Mouse (Mus musculus): Measurements from ENCODE around the gene Cdh6. TPM values are rescaled to one million over a fixed set of nuclear protein-coding genes. Genes with fewer than 3 reads are reported as not detected.

The Cdh6 gene
- polyA plus RNA-seq, 1 experiment from 2014 or later, result 33.8 TPM

DNA sequence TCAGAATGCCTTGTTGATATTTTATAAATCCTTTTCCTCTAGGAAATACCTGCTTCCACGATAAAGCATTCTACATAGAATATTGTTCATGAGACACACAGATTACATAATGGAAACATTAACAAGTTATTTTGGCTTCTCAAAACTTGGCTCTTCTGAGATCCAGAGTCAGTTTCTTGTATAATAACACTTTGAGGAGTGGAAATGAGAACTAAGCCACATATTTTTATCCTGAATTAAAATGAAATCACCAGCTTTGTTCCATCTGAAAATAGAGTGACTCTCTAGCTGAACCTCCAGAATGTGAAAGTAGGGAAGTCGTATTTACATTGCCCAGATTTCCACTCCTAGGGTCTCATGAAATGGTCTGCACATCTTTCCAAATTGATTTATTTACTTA lies 142.8 kb downstream of the Cdh6 start:
- no peak overlapping the region for H3K27ac ChIP-seq (ENCODE audit: low read length)
- H3K4me2 ChIP-seq (replicated peaks; ENCODE audit: low read depth, low read length), result no peak overlapping the region
- H3K9me3 ChIP-seq (ENCODE audit: low read length), result no peaks in the 10 kb centered on the region
- 0 out of 2 replicates have a peak, but pooled peaks cover 6% of the 10 kb centered on the region for H3K4me1 ChIP-seq (ENCODE audit: insufficient read depth, low read length)
- no peaks in the 10 kb centered on the region for H3K27me3 ChIP-seq (ENCODE audit: insufficient read depth, low read length)
- WGBS, result 87% methylated on average over 2 of the region's 2 CpGs
- no peak for ATAC-seq (ENCODE audit: low FRiP score, low TSS enrichment)
- no peak overlapping the region for H3K9ac ChIP-seq (replicated peaks; ENCODE audit: low read length)
- no peaks in the 10 kb centered on the region for H3K36me3 ChIP-seq (ENCODE audit: insufficient read depth, low read length)
- no peak overlapping the region for H3K4me3 ChIP-seq (ENCODE audit: low read length)

DNA sequence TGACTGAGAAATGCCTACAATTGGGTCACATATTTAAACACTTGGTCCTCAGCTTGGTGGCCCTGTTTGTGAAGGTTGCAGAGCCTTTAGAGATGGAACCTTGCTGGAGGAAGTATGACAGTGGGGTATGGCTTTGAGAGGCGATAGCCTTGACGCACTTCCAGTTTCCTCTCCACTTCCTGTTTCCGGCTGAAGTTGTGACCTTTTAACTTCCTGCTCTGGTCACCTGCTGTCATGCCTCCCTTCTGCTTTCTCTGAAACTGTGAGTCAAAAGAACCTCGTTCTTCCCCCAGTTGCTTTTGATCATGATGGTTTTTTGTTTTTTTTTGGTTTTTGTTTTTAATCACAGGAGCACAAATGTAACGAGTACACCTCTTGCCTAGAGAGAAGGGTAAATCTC lies 146.0 kb downstream of the Cdh6 start:
- Histone ChIP-seq H3K9ac (replicated peaks; ENCODE audit: low read length) (no peak overlapping the region), H3K9me3 (ENCODE audit: low read length) (no peaks in the 10 kb centered on the region), H3K4me3 (ENCODE audit: low read length) (no peak overlapping the region), H3K4me1 (ENCODE audit: insufficient read depth, low read length) (0 out of 2 replicates have a peak, but pooled peaks cover 6% of the 10 kb centered on the region), H3K36me3 (ENCODE audit: insufficient read depth, low read length) (no peaks in the 10 kb centered on the region), H3K27me3 (ENCODE audit: insufficient read depth, low read length) (no peaks in the 10 kb centered on the region), H3K4me2 (replicated peaks; ENCODE audit: low read depth, low read length) (no peak overlapping the region), H3K27ac (ENCODE audit: low read length) (no peak overlapping the region)
- WGBS, result 41% methylated on average over 5 of the region's 5 CpGs
- no peak for ATAC-seq (ENCODE audit: low FRiP score, low TSS enrichment)

DNA sequence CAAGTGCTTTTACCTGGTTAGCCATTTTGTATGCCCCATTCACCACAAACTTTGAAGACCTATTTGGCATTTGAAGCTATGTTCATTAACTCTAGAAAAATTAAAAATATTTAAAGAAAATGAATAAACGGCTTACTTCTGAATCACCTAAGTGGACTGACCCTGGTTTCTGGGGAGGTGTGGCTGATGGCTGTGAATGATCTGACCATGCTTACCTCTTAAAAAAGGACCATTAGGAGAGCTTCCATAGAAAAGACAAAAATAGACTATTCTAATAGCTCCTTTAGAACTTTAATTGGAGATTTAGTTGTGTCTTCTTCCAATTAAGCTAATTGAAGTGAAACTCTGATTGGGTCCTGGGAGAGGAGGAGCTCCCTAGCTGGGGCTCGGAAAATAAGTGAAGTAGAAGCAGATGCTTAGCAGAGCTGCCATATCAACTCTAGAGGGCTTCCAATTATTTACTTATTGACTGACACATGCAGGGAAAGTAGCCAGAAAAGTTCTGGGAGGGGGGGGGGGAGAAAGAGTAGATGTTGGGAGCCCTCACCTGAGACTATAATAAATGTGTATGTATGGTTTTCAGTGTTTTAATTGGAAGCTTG lies 156.6 kb downstream of the Cdh6 start:
- Histone ChIP-seq H3K4me2 (replicated peaks; ENCODE audit: low read depth, low read length) (no peak overlapping the region), H3K27ac (ENCODE audit: low read length) (no peak overlapping the region), H3K4me3 (ENCODE audit: low read length) (no peak overlapping the region), H3K4me1 (ENCODE audit: insufficient read depth, low read length) (no peaks in the 10 kb centered on the region), H3K27me3 (ENCODE audit: insufficient read depth, low read length) (no peaks in the 10 kb centered on the region), H3K9me3 (ENCODE audit: low read length) (peaks cover 6% of the 10 kb centered on the region; the same call in 1 of the 2 replicates), H3K36me3 (ENCODE audit: insufficient read depth, low read length) (no peaks in the 10 kb centered on the region), H3K9ac (replicated peaks; ENCODE audit: low read length) (no peak overlapping the region)
- no peak for ATAC-seq (ENCODE audit: low FRiP score, low TSS enrichment)
- WGBS, result 87% methylated on average over 2 of the region's 2 CpGs

DNA sequence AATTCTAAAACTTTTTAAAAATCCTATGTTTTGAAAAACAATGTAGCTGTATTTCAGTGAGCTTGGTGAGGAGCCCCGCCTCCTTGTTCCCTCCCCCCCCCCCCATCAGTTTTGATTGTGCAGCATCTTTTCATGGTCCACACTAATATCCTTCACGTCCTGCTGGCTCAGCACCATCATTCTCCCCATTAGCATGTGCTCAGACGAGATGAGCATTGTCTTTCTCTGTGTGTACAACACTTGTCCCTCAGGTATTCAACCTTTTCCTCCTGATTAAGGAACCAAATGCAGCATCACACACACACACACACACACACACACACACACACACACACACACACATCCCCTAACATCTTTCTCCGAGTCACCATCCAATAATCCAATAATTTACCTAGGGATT lies 164.7 kb downstream of the Cdh6 start:
- H3K4me3 ChIP-seq (ENCODE audit: low read length), result no peak overlapping the region
- no peak overlapping the region for H3K9ac ChIP-seq (replicated peaks; ENCODE audit: low read length)
- H3K27me3 ChIP-seq (ENCODE audit: insufficient read depth, low read length), result no peaks in the 10 kb centered on the region
- no peaks in the 10 kb centered on the region for H3K36me3 ChIP-seq (ENCODE audit: insufficient read depth, low read length)
- no peak overlapping the region for H3K27ac ChIP-seq (ENCODE audit: low read length)
- WGBS, result 81% methylated on average over 4 of the region's 4 CpGs
- ATAC-seq (ENCODE audit: low FRiP score, low TSS enrichment), result no peak
- peaks cover 6% of the 10 kb centered on the region; the same call in 1 of the 2 replicates for H3K9me3 ChIP-seq (ENCODE audit: low read length)
- H3K4me1 ChIP-seq (ENCODE audit: insufficient read depth, low read length), result no peaks in the 10 kb centered on the region
- no peak overlapping the region for H3K4me2 ChIP-seq (replicated peaks; ENCODE audit: low read depth, low read length)

DNA sequence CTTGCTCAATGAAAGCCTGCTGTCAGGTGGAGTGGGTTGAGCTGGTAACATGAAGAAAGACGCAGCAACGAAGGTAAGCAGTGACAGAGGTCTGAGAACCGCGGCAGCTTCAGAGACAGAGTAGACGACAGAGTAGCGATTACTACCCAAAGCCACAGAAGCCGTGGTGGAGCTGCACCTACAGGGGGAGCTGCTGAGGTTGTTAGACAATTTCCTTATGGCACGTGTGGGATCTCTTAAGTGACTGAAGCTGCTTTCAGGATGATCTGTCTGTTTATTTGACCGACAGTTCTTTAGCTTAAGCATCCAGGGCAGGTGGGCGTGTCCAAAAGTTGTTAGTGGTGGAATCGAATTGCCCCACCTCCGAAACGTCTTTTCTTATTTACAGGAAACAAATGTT lies 167.5 kb downstream of the Cdh6 start:
- ATAC-seq (ENCODE audit: low FRiP score, low TSS enrichment), result no peak
- Histone ChIP-seq H3K27ac (ENCODE audit: low read length) (no peak overlapping the region), H3K27me3 (ENCODE audit: insufficient read depth, low read length) (no peaks in the 10 kb centered on the region), H3K9me3 (ENCODE audit: low read length) (no peaks in the 10 kb centered on the region), H3K4me1 (ENCODE audit: insufficient read depth, low read length) (no peaks in the 10 kb centered on the region), H3K9ac (replicated peaks; ENCODE audit: low read length) (no peak overlapping the region), H3K4me2 (replicated peaks; ENCODE audit: low read depth, low read length) (no peak overlapping the region), H3K4me3 (ENCODE audit: low read length) (no peak overlapping the region), H3K36me3 (ENCODE audit: insufficient read depth, low read length) (no peaks in the 10 kb centered on the region)
- WGBS, result 76% methylated on average over 13 of the region's 13 CpGs

DNA sequence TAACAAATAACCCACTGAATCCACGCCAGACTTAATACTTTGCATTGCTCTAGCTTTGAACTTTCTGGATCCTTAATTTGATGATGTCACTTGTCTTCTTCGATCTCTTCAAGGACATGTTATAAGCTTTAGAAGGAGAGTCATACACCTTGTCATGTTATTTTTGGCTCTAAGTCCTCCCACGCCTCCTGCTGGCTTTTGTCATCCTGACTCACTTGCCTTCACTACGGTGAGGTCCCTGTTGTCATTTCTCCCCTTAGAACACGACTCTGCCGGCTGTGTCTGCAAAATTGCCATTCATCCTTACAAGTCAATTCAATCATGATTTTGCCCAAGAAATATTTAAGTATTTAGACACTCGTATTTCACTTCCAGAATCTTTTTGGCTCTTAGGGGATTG lies 171.9 kb downstream of the Cdh6 start:
- ATAC-seq (ENCODE audit: low FRiP score, low TSS enrichment), result no peak
- Histone ChIP-seq H3K4me3 (ENCODE audit: low read length) (no peak overlapping the region), H3K9me3 (ENCODE audit: low read length) (no peaks in the 10 kb centered on the region), H3K27me3 (ENCODE audit: insufficient read depth, low read length) (no peaks in the 10 kb centered on the region), H3K9ac (replicated peaks; ENCODE audit: low read length) (no peak overlapping the region), H3K4me2 (replicated peaks; ENCODE audit: low read depth, low read length) (no peak overlapping the region), H3K4me1 (ENCODE audit: insufficient read depth, low read length) (no peaks in the 10 kb centered on the region), H3K27ac (ENCODE audit: low read length) (no peak overlapping the region), H3K36me3 (ENCODE audit: insufficient read depth, low read length) (no peaks in the 10 kb centered on the region)
- WGBS, result 48% methylated on average over 7 of the region's 7 CpGs

DNA sequence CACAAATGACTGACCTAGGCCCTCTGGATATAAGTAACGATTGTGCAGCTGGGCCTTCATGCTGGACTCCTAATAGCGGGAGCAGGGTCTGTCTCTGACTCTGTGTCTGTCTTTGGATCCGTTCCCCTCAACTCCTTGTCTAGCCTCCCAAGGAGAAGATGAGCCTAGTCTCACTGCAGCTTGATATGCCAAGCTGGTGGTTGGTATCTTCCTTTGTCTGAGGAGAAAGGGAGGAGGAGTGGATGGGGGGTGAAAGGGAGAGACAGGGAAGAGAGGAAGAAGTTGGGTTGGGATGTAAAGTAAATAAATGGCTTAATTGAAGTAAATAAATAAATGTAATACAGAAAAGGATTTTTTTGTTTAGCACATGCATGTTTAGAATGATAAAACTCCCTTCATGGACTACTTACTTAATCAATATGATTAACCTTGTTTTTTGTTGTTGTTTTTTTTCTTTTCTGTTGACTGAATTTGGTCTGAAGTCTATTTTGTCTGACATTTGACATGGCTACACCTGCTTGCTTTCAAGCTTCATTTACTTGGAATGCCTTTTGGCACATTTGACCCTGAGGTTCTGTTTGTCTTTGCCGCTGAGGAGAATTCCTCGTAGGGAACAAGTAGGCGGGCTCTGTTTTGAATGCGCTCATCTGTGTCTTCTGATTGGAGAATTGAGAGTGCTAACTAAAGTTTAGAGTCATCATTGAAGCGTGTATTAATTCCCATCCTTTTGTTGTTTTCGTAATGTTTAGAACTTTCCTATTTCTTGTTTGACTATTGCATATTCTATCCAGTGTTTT lies 178.7 kb downstream of the Cdh6 start:
- 0 out of 2 replicates have a peak, but pooled peaks cover 4% of the 10 kb centered on the region for H3K4me1 ChIP-seq (ENCODE audit: insufficient read depth, low read length)
- H3K4me3 ChIP-seq (ENCODE audit: low read length), result no peak overlapping the region
- no peaks in the 10 kb centered on the region for H3K36me3 ChIP-seq (ENCODE audit: insufficient read depth, low read length)
- peaks cover 5% of the 10 kb centered on the region for H3K9me3 ChIP-seq (ENCODE audit: low read length)
- 0 out of 2 replicates have a peak overlapping the region, but pooled peaks have one; percentile 43 for H3K27ac ChIP-seq (ENCODE audit: low read length)
- H3K27me3 ChIP-seq (ENCODE audit: insufficient read depth, low read length), result no peaks in the 10 kb centered on the region
- 51% methylated on average over 9 of the region's 9 CpGs for WGBS
- no peak overlapping the region for H3K9ac ChIP-seq (replicated peaks; ENCODE audit: low read length)
- peak; percentile 62; the same call in 1 of the 2 replicates for ATAC-seq (ENCODE audit: low FRiP score, low TSS enrichment)
- no peak overlapping the region for H3K4me2 ChIP-seq (replicated peaks; ENCODE audit: low read depth, low read length)

Measured in kidney, embryonic 16.5 days (tissue).